Mouse (Mus musculus) small intestine, adult 10 weeks (tissue): ENCODE data around the gene Trappc2. TPM values are rescaled to one million over a fixed set of nuclear protein-coding genes. Genes with fewer than 3 reads are reported as not detected.

ENCODE experiments used
- polyA plus RNA-seq: library from polyadenylated mRNA; stranded (reverse); fragments of 350-450 nt; fragmentation: Illumina TruSeq; extraction: RNeasy Lipid Tissue Mini Kit (QIAGEN cat#74804); gene quantifications from one replicate; pipeline ENCODE4 v1.2.3, GENCODE M21; 2014; ENCODE audit warnings: low replicate concordance

Trappc2 gene
- polyA plus RNA-seq: 27.1 TPM

GRCm38 (mm10) chrX:166440036-166440615 lies at the start of gene Trappc2:
Gene Trappc2 (plus strand): TSS chrX:166440574.

GRCm38 (mm10) chrX:166440616-166441063 lies 266 bp downstream of the Trappc2 start, which contains the start of gene Ofd1:
Gene Ofd1 (minus strand): TSS chrX:166440704.

GRCm38 (mm10) chrX:166479365-166479983 lies 39.1 kb downstream of the Trappc2 start, which contains the start of gene Rab9:
Gene Rab9 (minus strand): TSS chrX:166479867.

Other genes with a start within 250 kb of the Trappc2 start
- 9.4 TPM for gene Gpm6b, start 201.7 kb upstream of the Trappc2 start, polyA plus RNA-seq
- 11.7 TPM for gene Ofd1, start 130 bp downstream of the Trappc2 start, polyA plus RNA-seq
- gene Rab9, start 39.3 kb downstream of the Trappc2 start, polyA plus RNA-seq: 108 TPM
- 6.8 TPM for gene Tceanc, start 78.0 kb downstream of the Trappc2 start, polyA plus RNA-seq
- gene Egfl6, start 145.1 kb downstream of the Trappc2 start, polyA plus RNA-seq: not detected